Mouse (Mus musculus) liver, embryonic 14.5 days (tissue): ENCODE measurements at regions not wholly inside any gene's neighbourhood (a gene's known extent, or its start where the extent isn't known, plus 50 kb on each side); places are given as distances from the start of the nearest gene placed in this dataset.

Source experiments
- CTCF ChIP-seq: IDR thresholded peaks from 2 replicates; pipeline ENCODE4 v1.5.1; 2016; ENCODE audit warnings: antibody characterized with exemption, low read depth, control low read depth
- EP300 ChIP-seq: IDR thresholded peaks from 2 replicates; pipeline ENCODE4 v1.6.1; 2016; ENCODE audit warnings: antibody characterized with exemption, low read depth

- TF ChIP-seq CTCF (no peak), EP300 (no peak)
Observed at GRCm38 (mm10) chr13:44180384-44180783, 395.8 kb downstream of the Cd83 start.
